Mouse (Mus musculus) cerebellum, postnatal 36 days (tissue): ENCODE measurements at regions not wholly inside any gene's neighbourhood (a gene's known extent, or its start where the extent isn't known, plus 50 kb on each side); places are given as distances from the start of the nearest gene placed in this dataset.
A peak's percentile ranks its signal among the peaks of the same experiment; 100 is the strongest.

ENCODE experiments used
- DNase-seq, 2 experiments: peaks; one replicate each; pipeline ENCODE4 v3.0.0; 2021 to 2022; ENCODE audit warnings: mixed read lengths in 2 of 2

DNA sequence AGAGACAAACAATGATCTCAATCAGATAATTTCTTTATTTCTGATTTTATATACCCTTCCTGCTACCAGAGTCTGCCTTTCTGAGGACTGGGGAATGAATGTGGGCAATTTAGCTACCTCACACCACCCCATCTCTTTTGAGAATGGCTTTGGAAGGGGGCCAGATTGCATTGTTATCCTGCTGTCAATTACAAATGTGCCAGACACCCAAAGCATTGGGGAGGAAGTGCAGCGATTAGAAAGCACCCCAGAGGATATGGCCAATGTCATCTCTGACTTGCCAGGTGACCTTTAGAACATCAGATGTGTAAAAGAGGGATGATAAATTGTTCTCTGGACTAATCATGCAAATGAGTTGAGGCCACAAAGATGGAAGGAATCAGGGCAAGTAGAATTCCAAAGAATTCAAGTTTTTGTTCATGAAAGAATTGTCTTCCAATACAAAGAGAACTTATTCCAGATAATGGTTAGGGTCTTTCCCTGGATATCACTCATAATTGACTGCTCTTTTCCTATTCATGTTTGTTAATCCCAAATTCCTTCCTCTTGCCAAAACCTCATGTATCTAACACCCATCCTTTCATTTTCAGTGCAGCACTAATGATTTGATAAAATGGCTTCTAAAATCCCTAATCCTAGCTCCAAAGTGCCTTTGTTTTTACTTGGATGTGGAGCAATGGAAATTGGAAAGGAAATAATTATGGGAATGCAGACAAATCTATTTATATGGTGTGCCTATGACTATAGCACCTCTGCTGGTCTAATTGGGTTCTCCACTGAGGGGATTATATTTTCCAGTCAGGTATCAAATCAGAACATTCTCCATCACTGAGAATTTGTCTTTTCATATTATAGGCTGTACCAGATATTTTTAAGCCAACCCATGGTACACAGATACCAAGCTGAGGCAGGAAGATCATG lies 89.1 kb upstream of the Chl1 start:
- peak in 1 of 2 experiments; percentile 5 for DNase-seq

DNA sequence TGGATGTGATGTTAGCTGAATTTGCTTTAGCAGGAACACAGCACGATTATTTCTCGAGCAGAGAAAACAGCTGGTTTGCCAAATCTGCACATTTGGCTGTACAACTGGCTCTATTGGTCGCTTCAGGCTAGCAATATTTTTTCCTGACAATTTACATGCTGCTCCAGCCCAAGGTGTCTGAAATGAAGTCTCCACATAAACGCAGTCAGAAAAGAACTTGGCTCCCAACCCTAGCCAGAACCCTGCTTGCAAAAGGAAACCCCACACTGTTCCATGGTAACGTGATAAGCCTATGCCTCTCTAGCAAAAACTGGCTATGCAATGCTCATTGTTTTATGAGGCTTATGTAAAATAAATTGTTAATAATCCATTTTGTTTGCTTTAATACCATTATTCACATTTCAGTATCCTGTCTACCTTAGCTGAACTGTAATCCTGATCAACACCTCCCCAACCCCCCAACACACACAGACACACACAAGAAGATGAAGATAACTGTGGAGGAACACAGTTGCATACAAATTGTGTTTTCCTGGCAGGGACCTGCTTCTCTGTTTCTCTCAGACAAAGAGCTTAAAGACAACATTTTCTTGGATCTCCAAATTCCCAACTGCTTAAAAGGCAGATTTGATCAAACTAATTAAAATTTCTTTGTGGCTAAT lies 79.3 kb upstream of the Chl1 start:
- no peak for DNase-seq

DNA sequence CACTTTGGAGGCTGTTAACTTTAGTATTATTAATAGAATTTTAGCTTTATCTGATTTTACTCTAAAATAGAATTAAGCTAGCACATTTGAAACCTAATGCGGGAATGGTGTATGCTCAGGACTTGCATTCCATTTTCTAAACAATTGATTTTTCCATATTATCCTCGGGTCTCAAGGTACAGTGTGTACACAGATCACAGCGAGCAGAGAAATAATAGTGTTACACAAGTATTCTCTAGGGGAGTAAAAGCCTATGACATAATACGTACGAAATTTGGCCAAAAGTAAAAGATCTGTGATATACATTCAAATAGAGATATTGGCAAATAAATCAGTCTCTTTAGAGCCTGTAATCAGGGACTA lies 78.8 kb upstream of the Chl1 start:
- DNase-seq, result no peak
